Comparison of ENCODE assay signal across 15 mouse cellular contexts in the genomic region with DNA sequence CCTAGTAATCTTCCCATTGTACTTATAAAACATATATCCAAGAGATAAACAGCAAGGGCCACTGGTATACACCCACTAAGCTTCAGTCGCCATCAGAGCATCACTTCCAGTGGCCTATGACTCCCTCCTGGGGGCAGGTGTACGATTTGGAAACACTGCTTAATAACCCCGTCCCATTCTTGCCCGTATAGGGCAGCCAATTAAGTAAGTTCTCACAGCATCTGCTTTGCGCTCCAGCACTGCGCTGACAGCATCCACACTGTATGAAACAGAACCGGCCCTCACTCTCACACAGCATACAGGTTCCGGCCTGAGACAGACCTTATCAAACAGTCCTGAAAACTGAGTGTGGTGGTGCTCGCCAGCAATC. TPM values are rescaled to one million over a fixed set of nuclear protein-coding genes. Genes with fewer than 3 reads are reported as not detected.
A peak's percentile ranks its signal among the peaks of the same experiment; 100 is the strongest.
DNase-seq lines count a peak whose midpoint lies in the region; ATAC-seq and TF ChIP-seq lines count a peak whose summit lies in the region.
"Had no signal": no experiment of that assay in that cellular context is flagged by ENCODE, and none has a peak within 500 bp of the region (broad histone marks: within the 10 kb centered on the region; RNA-seq: fewer than 3 reads in every experiment).

No protein-coding gene starts in this region.

- no peak for TF ChIP-seq CTCF in gastrocnemius, adult 2 months (IDR thresholded peaks at IDR 0.05)
- no peak for TF ChIP-seq CTCF in thymus, adult 2 months (IDR thresholded peaks at IDR 0.05; ENCODE audit: borderline replicate concordance, control insufficient read depth, extremely low read depth, insufficient read depth, low read length, poor library complexity)

- intact Hi-C loops in gastrocnemius, adult 2 months (cut with DNase I) = loop anchor here (1.0 kb wide), 1 partner anchor 56 kb away; no protein-coding TSS in a partner anchor

- H3K27ac ChIP-seq in hindbrain, embryonic 11.5 days (ENCODE audit: low read depth, low read length) = no peak overlapping the region
- no peak overlapping the region for H3K27ac ChIP-seq in hindbrain, embryonic 10.5 days
- no peak overlapping the region for H3K27ac ChIP-seq in hindbrain, embryonic 12.5 days
- no peak overlapping the region for H3K27ac ChIP-seq in midbrain, embryonic 13.5 days
- no peak overlapping the region for H3K27ac ChIP-seq in gastrocnemius, adult 2 months
- no peak overlapping the region for H3K27ac ChIP-seq in thymus, adult 2 months (ENCODE audit: control insufficient read depth, insufficient read depth, low read length)
- H3K27ac ChIP-seq: embryonic facial prominence, embryonic 13.5 days had no signal

- H3K4me1 ChIP-seq in hindbrain, embryonic 11.5 days (replicated peaks; ENCODE audit: control insufficient read depth, insufficient read depth, low read length) = no peaks in the 10 kb centered on the region; the same call in 1 of the 2 replicates
- peaks cover 15% of the 10 kb centered on the region for H3K4me1 ChIP-seq in hindbrain, embryonic 10.5 days (replicated peaks)
- peaks cover 5% of the 10 kb centered on the region; the same call in 1 of the 2 replicates for H3K4me1 ChIP-seq in hindbrain, embryonic 12.5 days
- H3K4me1 ChIP-seq in midbrain, embryonic 13.5 days (replicated peaks) = 0 out of 2 replicates have a peak, but pooled peaks cover 4% of the 10 kb centered on the region
- peaks cover 32% of the 10 kb centered on the region for H3K4me1 ChIP-seq in thymus, adult 2 months (replicated peaks; ENCODE audit: control insufficient read depth, insufficient read depth, low read length)

- no peak for DNase-seq in hindbrain, embryonic 11.5 days (ENCODE audit: low spot score)
- no peak for DNase-seq in hindbrain, embryonic 10.5 days (ENCODE audit: low spot score)
- peak; percentile 7 for DNase-seq in ZHBTc4 (ENCODE audit: low read depth, low spot score)
- no peak for DNase-seq in right cerebral cortex, adult 2 months (ENCODE audit: low spot score in 2 of 2)
- DNase-seq in gastrocnemius, adult 2 months = no peak
- no peak for DNase-seq in thymus, adult 2 months

- 65% methylated on average over 9 of the region's 9 CpGs for WGBS in hindbrain, embryonic 11.5 days
- WGBS in hindbrain, embryonic 10.5 days = 68% methylated on average over 9 of the region's 9 CpGs
- 64% methylated on average over 9 of the region's 9 CpGs for WGBS in hindbrain, embryonic 12.5 days
- WGBS in midbrain, embryonic 13.5 days = 65% methylated on average over 9 of the region's 9 CpGs
- 84% methylated on average over 9 of the region's 9 CpGs for WGBS in thymus, adult 2 months

- no peak for TF ChIP-seq POLR2A in thymus, adult 2 months (IDR thresholded peaks at IDR 0.05; ENCODE audit: control insufficient read depth, extremely low read depth, insufficient read depth, low read length, poor library complexity)

- no peaks in the 10 kb centered on the region for H3K36me3 ChIP-seq in hindbrain, embryonic 11.5 days (ENCODE audit: control insufficient read depth, insufficient read depth, low read length)
- no peaks in the 10 kb centered on the region for H3K36me3 ChIP-seq in hindbrain, embryonic 10.5 days
- no peaks in the 10 kb centered on the region for H3K36me3 ChIP-seq in hindbrain, embryonic 12.5 days
- H3K36me3 ChIP-seq in midbrain, embryonic 13.5 days = no peaks in the 10 kb centered on the region
- no peaks in the 10 kb centered on the region for H3K36me3 ChIP-seq in thymus, adult 2 months (ENCODE audit: control insufficient read depth, insufficient read depth, low read length)
- H3K36me3 ChIP-seq: embryonic facial prominence, embryonic 13.5 days had no signal

- ATAC-seq in hindbrain, embryonic 11.5 days (ENCODE audit: low FRiP score) = peak; percentile 63
- ATAC-seq in hindbrain, embryonic 12.5 days (ENCODE audit: low FRiP score) = peak; percentile 65
- ATAC-seq in midbrain, embryonic 13.5 days = peak; percentile 73

- H3K4me2 ChIP-seq in hindbrain, embryonic 11.5 days (replicated peaks; ENCODE audit: low read depth, low read length) = no peak overlapping the region
- no peak overlapping the region for H3K4me2 ChIP-seq in hindbrain, embryonic 12.5 days (replicated peaks)
- H3K4me2 ChIP-seq in midbrain, embryonic 13.5 days (replicated peaks) = no peak overlapping the region

- H3K9ac ChIP-seq in hindbrain, embryonic 11.5 days (ENCODE audit: low read depth, low read length) = no peak overlapping the region
- no peak overlapping the region for H3K9ac ChIP-seq in hindbrain, embryonic 12.5 days
- H3K9ac ChIP-seq in midbrain, embryonic 13.5 days (replicated peaks) = no peak overlapping the region

- no peaks in the 10 kb centered on the region for H3K27me3 ChIP-seq in hindbrain, embryonic 11.5 days (ENCODE audit: control insufficient read depth, insufficient read depth, low read length)
- no peaks in the 10 kb centered on the region for H3K27me3 ChIP-seq in hindbrain, embryonic 10.5 days (ENCODE audit: insufficient read depth, poor library complexity, severe bottlenecking)
- H3K27me3 ChIP-seq in hindbrain, embryonic 12.5 days = no peaks in the 10 kb centered on the region
- H3K27me3 ChIP-seq in midbrain, embryonic 13.5 days = no peaks in the 10 kb centered on the region
- no peaks in the 10 kb centered on the region for H3K27me3 ChIP-seq in thymus, adult 2 months (ENCODE audit: control insufficient read depth, insufficient read depth, low read length)
- H3K27me3 ChIP-seq: embryonic facial prominence, embryonic 13.5 days had no signal

- H3K9me3 ChIP-seq in hindbrain, embryonic 11.5 days (ENCODE audit: control insufficient read depth, low read length) = no peaks in the 10 kb centered on the region
- no peaks in the 10 kb centered on the region for H3K9me3 ChIP-seq in hindbrain, embryonic 10.5 days
- H3K9me3 ChIP-seq in hindbrain, embryonic 12.5 days (replicated peaks) = no peaks in the 10 kb centered on the region
- no peaks in the 10 kb centered on the region for H3K9me3 ChIP-seq in midbrain, embryonic 13.5 days
- H3K9me3 ChIP-seq: embryonic facial prominence, embryonic 13.5 days had no signal

- no peak overlapping the region for H3K4me3 ChIP-seq in hindbrain, embryonic 11.5 days (ENCODE audit: low read depth, low read length)
- H3K4me3 ChIP-seq in hindbrain, embryonic 10.5 days = no peak overlapping the region
- H3K4me3 ChIP-seq in hindbrain, embryonic 12.5 days = no peak overlapping the region
- no peak overlapping the region for H3K4me3 ChIP-seq in midbrain, embryonic 13.5 days (replicated peaks)
- no peak overlapping the region for H3K4me3 ChIP-seq in gastrocnemius, adult 2 months
- no peak overlapping the region for H3K4me3 ChIP-seq in thymus, adult 2 months (ENCODE audit: control insufficient read depth, insufficient read depth, low read length)

RNA-seq across cellular contexts. Expression of a gene that starts 30.7 kb away (rescaled TPM):
- polyA plus RNA-seq in hindbrain, embryonic 11.5 days (2014; fragmentation: Nextera tagmentation; extraction: Ambion mirVana) = 29.6 and 34.9 TPM in 2 replicates
- 7.6 and 11.6 TPM in 2 replicates for polyA plus RNA-seq in hindbrain, embryonic 10.5 days (2016; fragmentation: Nextera tagmentation; extraction: Ambion mirVana)
- 6.9 and 7.3 TPM in 2 replicates for polyA plus RNA-seq in hindbrain, embryonic 12.5 days (2016; fragmentation: Nextera tagmentation; extraction: Ambion mirVana)
- polyA plus RNA-seq in midbrain, embryonic 13.5 days (2015; fragmentation: Nextera tagmentation; extraction: Ambion mirVana) = 7.8 and 8.9 TPM in 2 replicates
- 1 to 10 TPM; 1.5 to 4.7 TPM for total RNA-seq in gastrocnemius, adult 2 months (2021)
- 80.0 and 106 TPM in 2 replicates for polyA plus RNA-seq in thymus, adult 2 months (2012; rRNA removed)

RNA-seq across cellular contexts. Expression of a gene that starts 38.0 kb away (rescaled TPM):
- not detected in 2 replicates for polyA plus RNA-seq in hindbrain, embryonic 11.5 days (2014; fragmentation: Nextera tagmentation; extraction: Ambion mirVana)
- not detected in 2 replicates for polyA plus RNA-seq in hindbrain, embryonic 10.5 days (2016; fragmentation: Nextera tagmentation; extraction: Ambion mirVana)
- 0.08 TPM in 1 of 2 replicates, not detected in the other for polyA plus RNA-seq in hindbrain, embryonic 12.5 days (2016; fragmentation: Nextera tagmentation; extraction: Ambion mirVana)
- polyA plus RNA-seq in midbrain, embryonic 13.5 days (2015; fragmentation: Nextera tagmentation; extraction: Ambion mirVana) = not detected in 2 replicates
- not detected for total RNA-seq in gastrocnemius, adult 2 months (2021)
- 0.10 and 0.28 TPM in 2 replicates for polyA plus RNA-seq in thymus, adult 2 months (2012; rRNA removed)
- total RNA-seq: adrenal gland, postnatal 10 days; gastrocnemius, postnatal 36 days; heart, postnatal 25 days; layer of hippocampus, adult 18-20 months had no signal
- polyA plus RNA-seq: C2C12; embryonic facial prominence, embryonic 13.5 days; liver, embryonic 16.5 days had no signal
